Mouse (Mus musculus) kidney, postnatal 0 days (tissue): ENCODE measurements around the gene Hnrnpf. TPM values are rescaled to one million over a fixed set of nuclear protein-coding genes. Genes with fewer than 3 reads are reported as not detected.

Source experiments
- ATAC-seq: fragments of 200-750 bp; cut with Nextera tagmentation; replicated peaks from 2 replicates; pipeline ENCODE4 v1.8.0; 2017; ENCODE audit warnings: low read depth, moderate number of reproducible peaks, moderate TSS enrichment, moderate library complexity; ENCODE audit not compliant: low FRiP score
- DNase-seq: peaks from one replicate; pipeline ENCODE4 v3.0.0-alpha.2; 2016; ENCODE audit warnings: low spot score
- H3K27ac ChIP-seq: fragments of 300-500 bp; sonication (generic); 2 replicates; pipeline ENCODE4 v1.5.1; 2014; ENCODE audit warnings: mild to moderate bottlenecking
- H3K27me3 ChIP-seq: fragments of 300-500 bp; sonication (generic); 2 replicates; pipeline ENCODE4 v1.6.1; 2014; ENCODE audit warnings: low read length, mixed read lengths; ENCODE audit not compliant: insufficient read depth
- H3K36me3 ChIP-seq: fragments of 300-500 bp; sonication (generic); 2 replicates; pipeline ENCODE4 v1.6.1; 2014; ENCODE audit warnings: low read length, mixed read lengths; ENCODE audit not compliant: insufficient read depth
- H3K4me1 ChIP-seq: fragments of 300-500 bp; sonication (generic); replicated peaks from 2 replicates; pipeline ENCODE4 v1.6.1; 2014; ENCODE audit warnings: antibody characterized with exemption, low read length, mixed read lengths; ENCODE audit not compliant: insufficient read depth
- H3K4me2 ChIP-seq: fragments of 300-500 bp; sonication (generic); 2 replicates; pipeline ENCODE4 v1.6.1; 2014; ENCODE audit warnings: mild to moderate bottlenecking, low read length, moderate library complexity, mixed read lengths
- H3K4me3 ChIP-seq: fragments of 300-500 bp; sonication (generic); replicated peaks from 2 replicates; pipeline ENCODE4 v1.5.1; 2014; ENCODE audit warnings: low read depth, low read length
- H3K9ac ChIP-seq: fragments of 300-500 bp; sonication (generic); 2 replicates; pipeline ENCODE4 v1.6.1; 2014; ENCODE audit warnings: low read depth, low read length
- H3K9me3 ChIP-seq: fragments of 300-500 bp; sonication (generic); replicated peaks from 2 replicates; pipeline ENCODE4 v1.6.1; 2016; ENCODE audit warnings: low read length, inconsistent platforms, mixed read lengths
- CTCF ChIP-seq: IDR thresholded peaks from 2 replicates; pipeline ENCODE4 v1.5.1; 2016; ENCODE audit warnings: antibody characterized with exemption, low read depth, mild to moderate bottlenecking, moderate library complexity
- WGBS: fragments of 180-500 bp; shearing (Covaris S2); extraction: QIAGEN DNeasy Blood & Tissue Kit; methylation state at CpG from one replicate; pipeline ENCODE4 v1.1.7; 2014; 5-methylcytosine and 5-hydroxymethylcytosine counted together
- polyA plus RNA-seq: library from polyadenylated mRNA; unstranded; fragments of >200 nt; fragmentation: Nextera tagmentation; extraction: Ambion mirVana; gene quantifications from 2 replicates; pipeline ENCODE4 v1.2.1, GENCODE M21; 2015

Gene Hnrnpf
- polyA plus RNA-seq, 1 experiment from 2014 or later, result 555 TPM

GRCm38 (mm10) chr6:117907979-117908355 is 7.8 kb downstream of the Hnrnpf start:
- ATAC-seq, result no peak

GRCm38 (mm10) chr6:117908424-117908900 is 8.3 kb downstream of the Hnrnpf start:
- no peaks in the 10 kb centered on the region for H3K36me3 ChIP-seq
- H3K27me3 ChIP-seq, result no peaks in the 10 kb centered on the region
- peak overlapping the region; percentile 99 for H3K27ac ChIP-seq
- H3K4me2 ChIP-seq, result peak overlapping the region; percentile 92
- peaks cover 10% of the 10 kb centered on the region; the same call in 1 of the 2 replicates for H3K4me1 ChIP-seq
- H3K9me3 ChIP-seq, result no peaks in the 10 kb centered on the region
- WGBS, result 0% methylated on average over 14 of the region's 14 CpGs
- H3K9ac ChIP-seq, result peak overlapping the region; percentile 99
- peak; percentile 32 for DNase-seq
- ATAC-seq, result no peak
- peak overlapping the region; percentile 88 for H3K4me3 ChIP-seq
- TF ChIP-seq CTCF, result no peak

More at GRCm38 (mm10) chr6:117907979-117908355, 7.8 kb downstream of the Hnrnpf start:
- DNase-seq, result peak; percentile 32
- Histone ChIP-seq H3K9me3 (no peaks in the 10 kb centered on the region), H3K36me3 (no peaks in the 10 kb centered on the region), H3K27me3 (no peaks in the 10 kb centered on the region), H3K4me1 (peaks cover 10% of the 10 kb centered on the region; the same call in 1 of the 2 replicates), H3K9ac (peak overlapping the region; percentile 99), H3K4me2 (peak overlapping the region; percentile 92), H3K27ac (peak overlapping the region; percentile 99), H3K4me3 (peak overlapping the region; percentile 88)
- no peak for TF ChIP-seq CTCF
- 0% methylated on average over 26 of the region's 26 CpGs for WGBS

GRCm38 (mm10) chr6:117910120-117910661 is 10.1 kb downstream of the Hnrnpf start:
- Histone ChIP-seq H3K4me3 (no peak overlapping the region), H3K27me3 (no peaks in the 10 kb centered on the region), H3K4me2 (no peak overlapping the region), H3K27ac (no peak overlapping the region), H3K4me1 (peaks cover 10% of the 10 kb centered on the region; the same call in 1 of the 2 replicates), H3K9me3 (no peaks in the 10 kb centered on the region), H3K36me3 (no peaks in the 10 kb centered on the region), H3K9ac (no peak overlapping the region)
- TF ChIP-seq CTCF, result no peak
- 79% methylated on average over 6 of the region's 6 CpGs for WGBS
- no peak for ATAC-seq
- no peak for DNase-seq

- Histone ChIP-seq H3K27ac (no peak overlapping the region), H3K36me3 (no peaks in the 10 kb centered on the region), H3K9me3 (no peaks in the 10 kb centered on the region), H3K4me2 (no peak overlapping the region), H3K27me3 (no peaks in the 10 kb centered on the region), H3K9ac (no peak overlapping the region), H3K4me1 (peaks cover 26% of the 10 kb centered on the region; the same call in 1 of the 2 replicates), H3K4me3 (no peak overlapping the region)
- ATAC-seq, result no peak
- no peak for TF ChIP-seq CTCF
- no peak for DNase-seq
Measured at GRCm38 (mm10) chr6:117914541-117914940, 14.4 kb downstream of the Hnrnpf start.

- ATAC-seq, result peak; percentile 1; the same call in 1 of the 2 replicates
- Histone ChIP-seq H3K27ac (peak overlapping the region; percentile 99), H3K4me3 (peak overlapping the region; percentile 66), H3K36me3 (0 out of 2 replicates have a peak, but pooled peaks cover 7% of the 10 kb centered on the region), H3K4me2 (peak overlapping the region; percentile 85), H3K27me3 (no peaks in the 10 kb centered on the region), H3K9me3 (no peaks in the 10 kb centered on the region), H3K4me1 (peaks cover 23% of the 10 kb centered on the region; the same call in 1 of the 2 replicates), H3K9ac (peak overlapping the region; percentile 76)
- DNase-seq, result no peak
- WGBS, result 1% methylated on average over 12 of the region's 12 CpGs
- TF ChIP-seq CTCF, result no peak
Measured at GRCm38 (mm10) chr6:117916205-117916736, 16.1 kb downstream of the Hnrnpf start.

GRCm38 (mm10) chr6:117916737-117917426 is 16.8 kb downstream of the Hnrnpf start:
- no peak for TF ChIP-seq CTCF
- Histone ChIP-seq H3K36me3 (0 out of 2 replicates have a peak, but pooled peaks cover 7% of the 10 kb centered on the region), H3K27me3 (no peaks in the 10 kb centered on the region), H3K4me3 (peak overlapping the region; percentile 66), H3K4me2 (peak overlapping the region; percentile 85), H3K9ac (peak overlapping the region; percentile 76), H3K27ac (peak overlapping the region; percentile 99), H3K9me3 (no peaks in the 10 kb centered on the region), H3K4me1 (peaks cover 23% of the 10 kb centered on the region; the same call in 1 of the 2 replicates)
- ATAC-seq, result peak; percentile 95
- DNase-seq, result peak; percentile 85
- WGBS, result under 1% methylated on average over 61 of the region's 62 CpGs
